Mouse (Mus musculus) ES-E14 (cell line): ENCODE measurements around the gene Agbl3.

Experiments
- ZC3H11A ChIP-seq: IDR thresholded peaks from 2 replicates; pipeline ENCODE4 v1.6.1; 2012; ENCODE audit warnings: low read depth, mild to moderate bottlenecking, inconsistent platforms, low read length, borderline replicate concordance
- ZNF384 ChIP-seq: IDR thresholded peaks from 2 replicates; pipeline ENCODE4 v1.6.1; 2012; ENCODE audit warnings: low read depth, low read length, inconsistent platforms

- TF ChIP-seq ZNF384 (no peak), ZC3H11A (no peak)
Observed at GRCm38 (mm10) chr6:34874101-34874921, 94.1 kb downstream of the Agbl3 start.
